Mouse (Mus musculus): ENCODE measurements around the gene Vmn1r80.
"Not testable (repeated sequence)": the region's sequence is repeated elsewhere in the genome, so short reads cannot be mapped to it uniquely, and the experiment has no call there.

The Vmn1r80 gene

DNA sequence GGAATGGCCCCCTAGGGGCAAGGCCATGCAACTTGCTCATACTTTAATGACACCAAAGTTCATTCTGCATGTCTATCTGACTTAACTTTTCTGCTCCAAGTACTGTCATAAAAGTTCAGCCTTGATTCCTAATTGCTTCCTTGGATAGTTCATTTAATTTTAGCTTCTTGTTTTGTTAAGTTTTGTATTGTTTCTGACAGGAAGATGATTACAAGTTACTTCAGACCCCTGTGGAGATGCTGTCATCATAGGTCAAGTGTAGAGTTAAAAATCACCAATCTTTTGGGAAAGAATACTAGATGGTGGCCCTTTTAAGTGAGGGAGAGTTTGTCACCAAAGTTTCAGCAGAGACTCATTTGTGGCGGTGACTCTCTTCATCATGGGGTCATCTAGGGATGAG lies at the start of gene Vmn1r80:
Vmn1r80 (plus strand) TSS at position 301 of the 400 bp plus-strand sequence.
- no peak for DNase-seq (ENCODE audit: low read depth, low spot score)

DNA sequence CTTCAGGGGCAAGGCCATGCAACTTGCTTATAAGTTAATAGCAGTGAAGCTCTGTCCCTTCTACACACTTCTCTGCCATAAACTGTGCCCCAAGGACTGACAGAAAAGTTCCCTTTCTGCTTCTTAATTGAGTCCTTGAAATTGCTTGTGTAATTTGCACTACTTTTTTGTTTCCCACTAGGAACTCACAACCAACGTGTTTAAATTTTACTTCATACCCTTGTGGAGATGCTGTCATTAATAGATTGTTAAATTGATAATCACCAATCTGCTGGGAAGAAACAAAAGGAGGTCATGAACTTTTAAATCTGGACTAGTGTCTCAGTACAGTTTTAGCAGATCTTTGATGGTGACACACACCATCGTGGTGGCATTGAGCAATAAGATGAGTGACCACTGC lies 39.1 kb upstream of the Vmn1r80 start, which contains the start of gene Vmn1r78:
Vmn1r78 (plus strand) TSS at position 301 of the 400 bp plus-strand sequence.
- no peak for DNase-seq (ENCODE audit: low read depth, low spot score)

DNA sequence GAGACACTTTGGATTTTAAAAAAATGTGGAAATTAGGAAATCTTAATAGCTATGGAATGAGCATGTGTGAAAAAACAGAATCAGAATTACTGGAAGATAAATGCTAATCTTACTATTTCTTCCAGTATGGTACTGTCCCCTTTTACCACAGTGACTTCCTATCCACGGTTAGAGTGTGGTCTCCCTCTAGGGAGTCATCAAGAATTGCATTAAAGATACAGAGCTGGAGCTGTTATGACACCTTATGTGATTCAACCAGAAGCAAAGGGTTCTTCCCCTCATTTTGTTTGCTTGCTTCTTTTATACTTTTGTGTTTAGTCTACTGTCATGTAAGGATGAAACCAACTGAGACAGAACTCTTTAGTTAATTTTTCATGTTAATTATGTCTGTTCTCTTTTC lies 32.6 kb upstream of the Vmn1r80 start:
- DNase-seq (ENCODE audit: low read depth, low spot score): not testable (repeated sequence)

DNA sequence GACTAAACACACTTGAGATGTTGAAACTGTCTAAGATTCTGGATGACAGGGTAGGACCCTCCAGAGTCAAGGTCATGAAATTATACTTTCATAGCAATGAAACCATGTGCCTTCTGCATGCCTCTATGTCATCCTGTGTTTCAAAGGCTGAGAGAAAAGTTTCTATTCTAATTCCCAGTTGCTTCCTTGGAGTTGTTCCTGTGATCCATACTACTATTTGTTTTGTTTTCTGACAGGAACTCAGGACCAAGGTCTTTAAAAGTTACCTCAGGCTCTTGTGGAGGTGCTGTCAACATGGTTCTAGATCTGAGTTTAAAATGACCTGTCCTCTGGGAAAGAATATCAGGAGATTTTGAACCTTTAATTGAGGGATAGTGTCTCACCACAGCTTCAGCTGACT lies 18.1 kb upstream of the Vmn1r80 start, which contains the start of gene Vmn1r79:
Vmn1r79 (plus strand) TSS at position 301 of the 400 bp plus-strand sequence.
- DNase-seq (ENCODE audit: low read depth, low spot score): not testable (repeated sequence)

DNA sequence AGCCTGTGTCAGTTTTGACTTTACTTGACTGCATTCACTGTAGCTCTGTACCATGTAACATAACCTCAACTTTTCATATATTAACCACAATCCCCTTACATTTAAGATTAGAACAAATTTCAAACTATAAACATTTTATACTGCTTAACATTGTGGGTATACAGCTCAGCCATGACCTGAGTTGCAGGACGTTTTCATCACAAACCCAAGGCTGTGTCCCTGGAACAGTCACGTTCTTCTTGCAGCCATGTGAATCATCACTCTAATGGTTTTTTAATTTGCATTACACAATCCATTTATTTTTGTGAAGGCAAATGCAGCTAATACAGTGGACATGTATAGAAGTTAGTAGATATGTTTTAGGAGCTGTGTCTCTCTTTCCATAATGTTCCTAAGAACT lies 16.2 kb upstream of the Vmn1r80 start:
- not testable (repeated sequence) for DNase-seq (ENCODE audit: low read depth, low spot score)

DNA sequence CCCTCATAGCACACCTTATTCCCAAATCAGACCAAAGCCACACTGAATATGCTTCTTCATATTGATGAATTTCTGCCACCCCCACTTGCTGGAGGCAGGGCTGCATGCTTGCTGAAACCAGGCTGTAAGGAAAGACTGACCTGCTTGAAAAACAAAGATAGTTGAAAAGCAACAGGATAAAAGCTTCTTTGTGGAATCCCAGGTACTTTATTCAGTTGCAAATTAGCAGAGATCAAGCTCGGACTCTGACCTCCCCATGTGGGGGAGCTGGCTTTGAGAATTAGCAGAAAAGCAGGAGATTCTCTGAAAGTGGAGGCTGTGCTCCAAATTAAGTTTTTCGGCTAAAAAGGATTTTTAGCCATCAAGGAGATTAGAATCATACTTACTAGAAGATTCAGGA lies 15.1 kb downstream of the Vmn1r80 start:
- no peak for DNase-seq (ENCODE audit: low read depth, low spot score)
